Mouse (Mus musculus) spleen, adult 10 weeks (tissue): Measurements from ENCODE around the gene Yrdc. TPM values are rescaled to one million over a fixed set of nuclear protein-coding genes. Genes with fewer than 3 reads are reported as not detected.

Experiments used
- polyA plus RNA-seq: library from polyadenylated mRNA; stranded (reverse); fragments of 350-450 nt; fragmentation: Illumina TruSeq; extraction: RNeasy Lipid Tissue Mini Kit (QIAGEN cat#74804); gene quantifications from one replicate; pipeline ENCODE4 v1.2.3, GENCODE M21; 2015; ENCODE audit warnings: low replicate concordance; ENCODE audit not compliant: insufficient read depth

Gene Yrdc
- 44.9 TPM for polyA plus RNA-seq

DNA sequence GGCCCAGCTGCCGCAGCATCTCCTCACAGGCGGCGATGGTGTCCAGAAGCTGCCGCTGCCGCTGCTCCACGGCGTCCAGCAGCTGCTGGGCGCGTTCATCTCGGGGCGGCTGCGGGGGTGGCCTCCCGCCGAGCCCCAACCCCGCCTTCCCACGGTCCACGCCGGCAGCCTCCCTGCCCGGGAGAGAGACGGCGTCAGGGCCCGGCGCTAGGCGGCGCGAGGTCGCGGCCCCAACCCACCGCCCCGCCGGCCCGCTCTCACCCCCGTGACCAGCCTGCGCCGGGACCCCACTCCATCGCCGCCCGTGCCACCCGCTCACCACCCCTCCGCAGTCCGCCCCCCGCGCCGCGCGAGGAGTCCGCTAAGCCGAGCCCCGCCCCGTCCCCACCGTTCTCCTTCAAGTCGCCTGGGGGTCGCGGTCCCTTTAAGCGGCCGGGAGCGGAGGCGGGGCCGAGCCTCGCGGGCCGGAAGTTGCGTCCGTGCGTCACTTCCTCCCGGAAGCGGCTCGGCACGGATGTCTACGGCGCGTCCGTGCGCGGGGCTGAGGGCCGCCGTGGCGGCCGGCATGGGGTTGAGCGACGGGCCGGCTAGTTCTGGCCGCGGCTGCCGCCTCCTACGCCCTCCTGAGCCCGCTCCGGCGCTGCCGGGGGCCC lies at the start of gene Yrdc:
Gene Yrdc, plus strand, starts transcription at position 419 of the 653 bp plus-strand sequence.

GRCm38 (mm10) chr4:124801552-124802308 lies 48.7 kb upstream of the Yrdc start, which contains the start of gene Mtf1:
TSS of gene Mtf1 (plus strand) at chr4:124802104.

DNA sequence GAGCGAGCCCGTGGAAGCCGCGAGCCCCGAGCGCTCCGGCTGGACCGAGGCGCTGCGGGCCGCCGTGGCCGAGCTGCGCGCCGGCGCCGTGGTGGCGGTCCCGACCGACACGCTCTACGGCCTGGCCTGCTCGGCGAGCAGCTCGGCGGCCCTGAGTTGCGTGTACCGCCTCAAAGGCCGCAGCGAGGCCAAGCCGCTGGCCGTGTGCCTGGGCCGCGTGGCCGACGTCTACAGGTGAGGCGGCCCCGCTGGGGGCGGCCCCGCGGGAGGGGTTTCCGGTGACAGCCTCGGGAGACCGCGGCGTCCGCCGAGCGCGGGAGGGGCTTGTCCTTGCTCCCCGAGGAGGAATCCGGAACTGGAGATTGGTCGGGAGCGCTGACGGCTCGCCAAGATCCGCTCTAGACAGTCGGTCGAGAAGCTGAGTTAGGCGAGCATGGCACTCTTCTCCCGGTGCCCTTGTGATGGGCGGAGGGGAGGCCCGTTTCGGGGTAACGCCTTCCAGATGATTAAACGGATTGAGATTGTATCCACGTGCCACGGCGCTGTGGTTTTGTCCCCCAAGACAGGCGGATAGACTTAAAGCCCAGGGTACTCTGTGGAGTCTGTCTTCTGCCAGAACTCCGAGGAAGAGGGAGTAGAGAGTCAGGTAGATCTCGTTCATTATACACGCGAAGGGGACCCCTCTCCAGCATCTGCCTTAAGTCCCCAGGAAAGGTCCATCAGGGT lies 617 bp downstream of the Yrdc start, which contains the start of gene 1110065P20Rik:
Gene 1110065P20Rik, minus strand, starts transcription at position 264 of the 726 bp plus-strand sequence.

GRCm38 (mm10) chr4:124861283-124862188 lies 11.1 kb downstream of the Yrdc start, which contains the start of gene Maneal:
TSS of gene Maneal (minus strand) at chr4:124862171.

DNA sequence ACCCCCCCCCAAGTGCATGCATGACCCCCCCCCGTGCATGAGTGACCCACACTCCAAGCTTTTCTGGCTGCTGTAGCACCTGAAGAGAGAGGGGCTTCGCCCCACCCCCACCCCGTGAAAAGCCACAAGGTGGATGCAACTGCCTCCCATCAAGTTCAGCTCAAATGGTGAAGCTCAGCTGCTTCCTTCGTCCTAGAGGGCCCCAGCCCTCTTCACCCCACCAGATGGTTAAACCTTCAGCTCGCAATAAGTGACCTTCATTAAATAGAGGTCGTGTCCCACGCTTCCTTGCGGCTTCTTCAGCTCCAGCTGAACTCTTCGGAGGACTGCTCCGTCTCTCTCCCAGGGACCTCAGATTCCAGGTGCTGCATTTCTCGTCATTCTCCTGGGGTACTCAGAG lies 30.1 kb downstream of the Yrdc start, which contains the start of gene Epha10:
Gene Epha10, plus strand, starts transcription at position 301 of the 400 bp plus-strand sequence.

Other genes with a start within 250 kb of the Yrdc start
- gene 3100002H09Rik, start 239.9 kb upstream of the Yrdc start, polyA plus RNA-seq = not detected
- gene Pou3f1, start 193.9 kb upstream of the Yrdc start, polyA plus RNA-seq = not detected
- gene Utp11, start 157.1 kb upstream of the Yrdc start, polyA plus RNA-seq = 44.3 TPM
- 6.0 TPM for gene Fhl3, start 150.0 kb upstream of the Yrdc start, polyA plus RNA-seq
- 81.0 TPM for gene Sf3a3, start 135.9 kb upstream of the Yrdc start, polyA plus RNA-seq
- gene Inpp5b, start 108.8 kb upstream of the Yrdc start, polyA plus RNA-seq = 61.5 TPM
- gene Mtf1, start 48.6 kb upstream of the Yrdc start, polyA plus RNA-seq = 26.3 TPM
- 3.5 TPM for gene 1110065P20Rik, start 517 bp downstream of the Yrdc start, polyA plus RNA-seq
- gene Maneal, start 11.5 kb downstream of the Yrdc start, polyA plus RNA-seq = 0.40 TPM
- gene Epha10, start 30.2 kb downstream of the Yrdc start, polyA plus RNA-seq = not detected
- 27.9 TPM for gene 9930104L06Rik, start 86.4 kb downstream of the Yrdc start, polyA plus RNA-seq
- 24.0 TPM for gene Cdca8, start 88.6 kb downstream of the Yrdc start, polyA plus RNA-seq
- gene Rspo1, start 135.8 kb downstream of the Yrdc start, polyA plus RNA-seq = 1.9 TPM
- 109 TPM for gene Gnl2, start 165.9 kb downstream of the Yrdc start, polyA plus RNA-seq
- gene Dnali1, start 215.0 kb downstream of the Yrdc start, polyA plus RNA-seq = not detected
- 28.7 TPM for gene Snip1, start 216.0 kb downstream of the Yrdc start, polyA plus RNA-seq
- 63.3 TPM for gene Meaf6, start 234.5 kb downstream of the Yrdc start, polyA plus RNA-seq